ENCODE assay signal across 11 mouse cellular contexts in the genomic region with DNA sequence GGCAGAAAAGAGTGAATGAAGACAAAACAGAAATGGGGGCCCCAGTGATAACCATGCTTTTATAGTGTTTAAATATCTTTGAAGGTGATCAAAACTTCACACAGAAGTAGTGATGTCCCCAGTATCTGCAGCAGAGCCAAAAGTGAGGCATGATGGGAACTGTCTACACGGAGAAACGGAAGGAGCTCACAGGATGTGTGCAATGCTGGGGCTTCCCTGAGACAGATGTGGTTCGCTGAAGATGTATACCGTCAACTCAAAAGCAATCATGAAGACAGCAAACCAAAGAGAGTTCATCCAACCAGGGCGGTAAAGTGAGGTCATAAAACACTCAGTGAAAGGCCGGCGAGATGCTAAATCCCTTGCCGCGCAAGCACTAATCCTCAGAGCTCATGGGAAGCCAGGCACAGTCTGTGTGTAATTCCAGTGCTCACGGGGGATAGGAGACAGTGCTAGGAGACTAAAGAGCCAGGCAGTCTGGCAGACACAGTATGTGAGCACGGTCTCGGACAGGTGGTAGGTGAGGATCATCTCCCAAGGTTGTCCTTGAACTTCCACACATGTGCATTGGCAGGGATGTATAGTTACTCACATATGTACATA.
DNase-seq lines count a peak whose midpoint lies in the region; ATAC-seq and TF ChIP-seq lines count a peak whose summit lies in the region.
"Had no signal": no experiment of that assay in that cellular context is flagged by ENCODE, and none has a peak within 500 bp of the region (broad histone marks: within the 10 kb centered on the region; RNA-seq: fewer than 3 reads in every experiment).

No protein-coding gene starts in this region.

- no peaks in the 10 kb centered on the region for H3K9me3 ChIP-seq in forebrain, embryonic 12.5 days
- no peaks in the 10 kb centered on the region for H3K9me3 ChIP-seq in midbrain, embryonic 11.5 days (ENCODE audit: control insufficient read depth, low read length)
- H3K9me3 ChIP-seq in stomach, postnatal 0 days (ENCODE audit: control insufficient read depth, low read length): no peaks in the 10 kb centered on the region
- H3K9me3 ChIP-seq: heart, embryonic 12.5 days had no signal

- no peak for DNase-seq in spleen, adult 2 months (ENCODE audit: low read depth in 1 of 2, low spot score in 2 of 2)
- no peak for DNase-seq in spleen, adult 18-20 months
- DNase-seq in midbrain, embryonic 11.5 days (ENCODE audit: low spot score, missing footprints): peak; percentile 88
- no peak for DNase-seq in stomach, postnatal 0 days (ENCODE audit: low spot score)
- DNase-seq in cerebellum, adult 8-10 months: no peak
- no peak for DNase-seq in left cerebral cortex, adult 18-20 months (ENCODE audit: low spot score in 2 of 2)
- DNase-seq: cerebellum, adult 18-20 months; lung, embryonic 14.5 days; thymus, postnatal 14 days had no signal

- 83% methylated on average over 12 of the region's 12 CpGs for WGBS in spleen, adult 2 months
- 26% methylated on average over 12 of the region's 12 CpGs for WGBS in forebrain, embryonic 12.5 days
- WGBS in midbrain, embryonic 11.5 days: 21% methylated on average over 12 of the region's 12 CpGs
- 51% methylated on average over 12 of the region's 12 CpGs for WGBS in stomach, postnatal 0 days

- H3K9ac ChIP-seq in forebrain, embryonic 12.5 days: no peak overlapping the region
- no peak overlapping the region for H3K9ac ChIP-seq in midbrain, embryonic 11.5 days (ENCODE audit: low read length)
- H3K9ac ChIP-seq in stomach, postnatal 0 days (ENCODE audit: low read length): no peak overlapping the region
- H3K9ac ChIP-seq: heart, embryonic 12.5 days; lung, embryonic 14.5 days had no signal

- TF ChIP-seq POLR2A in spleen, adult 2 months (IDR thresholded peaks at IDR 0.05; ENCODE audit: low read depth, low read length): no peak

- H3K27me3 ChIP-seq in spleen, adult 2 months (ENCODE audit: control insufficient read depth, insufficient read depth, low read length): no peaks in the 10 kb centered on the region
- no peaks in the 10 kb centered on the region for H3K27me3 ChIP-seq in forebrain, embryonic 12.5 days
- H3K27me3 ChIP-seq in midbrain, embryonic 11.5 days (ENCODE audit: control insufficient read depth, insufficient read depth, low read length): no peaks in the 10 kb centered on the region
- H3K27me3 ChIP-seq in stomach, postnatal 0 days (ENCODE audit: control insufficient read depth, insufficient read depth, low read length): no peaks in the 10 kb centered on the region

- no peak; the same call in 1 of the 2 replicates for ATAC-seq in forebrain, embryonic 12.5 days (ENCODE audit: low FRiP score)
- ATAC-seq in midbrain, embryonic 11.5 days (ENCODE audit: low FRiP score): peak; percentile 59
- ATAC-seq in stomach, postnatal 0 days (ENCODE audit: low FRiP score, low TSS enrichment): peak; percentile 3; the same call in 1 of the 2 replicates

- no peak overlapping the region for H3K4me3 ChIP-seq in spleen, adult 2 months (ENCODE audit: extremely low read depth, insufficient read depth, insufficient read length)
- H3K4me3 ChIP-seq in forebrain, embryonic 12.5 days (replicated peaks): peak overlapping the region; percentile 1; the same call in 1 of the 2 replicates
- H3K4me3 ChIP-seq in midbrain, embryonic 11.5 days (ENCODE audit: low read depth, low read length): no peak overlapping the region
- no peak overlapping the region for H3K4me3 ChIP-seq in stomach, postnatal 0 days (ENCODE audit: low read depth, low read length)
- H3K4me3 ChIP-seq: heart, embryonic 12.5 days had no signal

- TF ChIP-seq EP300 in stomach, postnatal 0 days (optimal IDR thresholded peaks at IDR 0.05): no peak

- no peaks in the 10 kb centered on the region for H3K36me3 ChIP-seq in spleen, adult 2 months (ENCODE audit: control insufficient read depth, insufficient read depth, low read length)
- H3K36me3 ChIP-seq in forebrain, embryonic 12.5 days (replicated peaks): no peaks in the 10 kb centered on the region
- H3K36me3 ChIP-seq in midbrain, embryonic 11.5 days (ENCODE audit: control insufficient read depth, insufficient read depth, low read length): no peaks in the 10 kb centered on the region
- no peaks in the 10 kb centered on the region for H3K36me3 ChIP-seq in stomach, postnatal 0 days (ENCODE audit: control insufficient read depth, insufficient read depth, low read length)
- H3K36me3 ChIP-seq: heart, embryonic 12.5 days had no signal

- H3K27ac ChIP-seq in spleen, adult 2 months (ENCODE audit: insufficient read depth, low read length): peak overlapping the region; percentile 38; the same call in 1 of the 2 replicates
- peak overlapping the region; percentile 94 for H3K27ac ChIP-seq in forebrain, embryonic 12.5 days
- H3K27ac ChIP-seq in midbrain, embryonic 11.5 days (ENCODE audit: low read depth, low read length): peak overlapping the region; percentile 26; the same call in 1 of the 2 replicates
- 0 out of 2 replicates have a peak overlapping the region, but pooled peaks have one; percentile 50 for H3K27ac ChIP-seq in stomach, postnatal 0 days (replicated peaks)

- H3K4me2 ChIP-seq in forebrain, embryonic 12.5 days: peak overlapping the region; percentile 37
- H3K4me2 ChIP-seq in midbrain, embryonic 11.5 days: no peak overlapping the region
- no peak overlapping the region for H3K4me2 ChIP-seq in stomach, postnatal 0 days (replicated peaks; ENCODE audit: low read depth)

- TF ChIP-seq CTCF in spleen, adult 2 months (IDR thresholded peaks at IDR 0.05; ENCODE audit: extremely low read depth, insufficient read depth, insufficient read length, insufficient replicate concordance): no peak
- no peak for TF ChIP-seq CTCF in stomach, postnatal 0 days (IDR thresholded peaks at IDR 0.05; ENCODE audit: low read depth)

- no peaks in the 10 kb centered on the region; the same call in 1 of the 2 replicates for H3K4me1 ChIP-seq in spleen, adult 2 months (ENCODE audit: control insufficient read depth, insufficient read depth, insufficient read length)
- H3K4me1 ChIP-seq in forebrain, embryonic 12.5 days: peaks cover 43% of the 10 kb centered on the region
- H3K4me1 ChIP-seq in midbrain, embryonic 11.5 days (ENCODE audit: control insufficient read depth, insufficient read depth, low read length): peaks cover 31% of the 10 kb centered on the region
- 0 out of 2 replicates have a peak, but pooled peaks cover 8% of the 10 kb centered on the region for H3K4me1 ChIP-seq in stomach, postnatal 0 days (replicated peaks; ENCODE audit: control insufficient read depth, insufficient read depth)

Comparison
In these comparisons a context has a peak if more than half of its experiments do, and no peak if none do; other contexts are left out.
1. H3K27ac ChIP-seq: peak in every context shown above with its lines; median percentile 94 in forebrain, embryonic 12.5 days; 50 in stomach, postnatal 0 days; 38 in spleen, adult 2 months; 26 in midbrain, embryonic 11.5 days.